ENCODE assay signal across 18 mouse cellular contexts in the genomic region with DNA sequence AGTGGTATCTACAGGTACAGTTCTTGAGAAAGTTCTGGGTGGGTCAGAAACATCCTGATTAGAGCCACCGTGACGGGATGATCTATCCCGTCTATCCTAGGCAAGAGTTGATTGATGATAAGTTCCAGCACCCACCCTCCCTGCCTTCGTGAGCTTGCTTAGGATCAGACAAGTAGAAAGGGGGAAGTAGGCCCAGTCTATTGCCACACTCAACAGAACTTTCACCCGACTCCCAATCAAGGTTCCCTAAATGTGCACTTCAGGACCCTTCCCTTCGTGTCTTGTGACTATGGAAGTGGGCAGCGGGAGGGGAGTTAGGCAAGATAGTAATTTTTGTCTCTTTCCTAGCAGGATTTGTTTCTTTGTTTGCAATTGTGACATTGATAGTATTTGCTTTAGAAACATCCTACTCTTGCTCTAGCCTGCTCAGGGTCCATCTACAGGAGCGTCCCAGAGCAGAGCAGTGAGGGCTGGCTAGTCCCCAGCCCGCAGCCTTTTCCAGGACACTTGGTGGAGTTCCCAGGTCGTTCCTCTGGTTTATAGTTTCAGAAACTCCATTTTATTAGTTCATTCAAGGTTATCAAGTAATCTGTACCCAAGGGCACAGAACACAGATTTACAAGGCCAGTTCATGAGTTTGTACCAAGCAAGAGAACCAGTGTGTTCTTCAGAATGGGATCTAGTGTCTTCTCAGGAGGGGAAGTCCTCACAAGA. TPM values are rescaled to one million over a fixed set of nuclear protein-coding genes. Genes with fewer than 3 reads are reported as not detected.
DNase-seq lines count a peak whose midpoint lies in the region; ATAC-seq lines count a peak whose summit lies in the region.
"Had no signal": no experiment of that assay in that cellular context is flagged by ENCODE, and none has a peak within 500 bp of the region (broad histone marks: within the 10 kb centered on the region; RNA-seq: fewer than 3 reads in every experiment).

No protein-coding gene starts in this region.

- H3K27me3 ChIP-seq in midbrain, embryonic 11.5 days (ENCODE audit: control insufficient read depth, insufficient read depth, low read length): no peaks in the 10 kb centered on the region
- H3K27me3 ChIP-seq in midbrain, embryonic 13.5 days: no peaks in the 10 kb centered on the region
- H3K27me3 ChIP-seq: embryonic facial prominence, embryonic 13.5 days; hindbrain, embryonic 15.5 days had no signal

- no peaks in the 10 kb centered on the region for H3K9me3 ChIP-seq in midbrain, embryonic 11.5 days (ENCODE audit: control insufficient read depth, low read length)
- no peaks in the 10 kb centered on the region for H3K9me3 ChIP-seq in midbrain, embryonic 13.5 days
- H3K9me3 ChIP-seq: embryonic facial prominence, embryonic 13.5 days; forebrain, embryonic 10.5 days; hindbrain, embryonic 15.5 days; midbrain, embryonic 10.5 days had no signal

- intact Hi-C loops in gastrocnemius, postnatal 36 days (cut with DNase I): no loop called here

- no peak overlapping the region for H3K27ac ChIP-seq in midbrain, embryonic 11.5 days (ENCODE audit: low read depth, low read length)
- no peak overlapping the region for H3K27ac ChIP-seq in midbrain, embryonic 13.5 days
- H3K27ac ChIP-seq: embryonic facial prominence, embryonic 13.5 days; forebrain, embryonic 10.5 days; heart, adult 2 months; hindbrain, embryonic 15.5 days; midbrain, embryonic 10.5 days had no signal

- no peaks in the 10 kb centered on the region for H3K36me3 ChIP-seq in midbrain, embryonic 11.5 days (ENCODE audit: control insufficient read depth, insufficient read depth, low read length)
- H3K36me3 ChIP-seq in midbrain, embryonic 13.5 days: no peaks in the 10 kb centered on the region
- H3K36me3 ChIP-seq: embryonic facial prominence, embryonic 13.5 days; forebrain, embryonic 10.5 days; hindbrain, embryonic 15.5 days; midbrain, embryonic 10.5 days had no signal

- peak; percentile 31 for DNase-seq in gastrocnemius, adult 18-20 months (ENCODE audit: low spot score)
- no peak for DNase-seq in gastrocnemius, postnatal 36 days
- peak; percentile 56 for DNase-seq in midbrain, embryonic 11.5 days (ENCODE audit: low spot score, missing footprints)
- no peak for DNase-seq in left cerebral cortex, adult 9 months (ENCODE audit: low spot score in 2 of 2)
- DNase-seq in cerebellum, postnatal 36 days: no peak
- no peak for DNase-seq in layer of hippocampus, adult 9-11 months
- DNase-seq: cerebellum, postnatal 25 days; kidney, adult 18-20 months; kidney, postnatal 4 days; layer of hippocampus, postnatal 36 days; lung, adult 2 months had no signal

- no peak for ATAC-seq in midbrain, embryonic 11.5 days (ENCODE audit: low FRiP score)
- no peak for ATAC-seq in midbrain, embryonic 13.5 days
- ATAC-seq in granulocyte monocyte progenitor cell, adult 5-6 weeks (replicated peaks; ENCODE audit: poor library complexity, severe bottlenecking): peak; percentile 95

- H3K4me2 ChIP-seq in midbrain, embryonic 11.5 days: no peak overlapping the region
- no peak overlapping the region for H3K4me2 ChIP-seq in midbrain, embryonic 13.5 days (replicated peaks)
- H3K4me2 ChIP-seq: embryonic facial prominence, embryonic 13.5 days; hindbrain, embryonic 15.5 days had no signal

- no peak overlapping the region for H3K9ac ChIP-seq in midbrain, embryonic 11.5 days (ENCODE audit: low read length)
- H3K9ac ChIP-seq in midbrain, embryonic 13.5 days (replicated peaks): no peak overlapping the region
- H3K9ac ChIP-seq: embryonic facial prominence, embryonic 13.5 days; hindbrain, embryonic 15.5 days had no signal

- 89% methylated on average over 10 of the region's 10 CpGs for WGBS in midbrain, embryonic 11.5 days
- 87% methylated on average over 10 of the region's 10 CpGs for WGBS in midbrain, embryonic 13.5 days

- H3K4me3 ChIP-seq in midbrain, embryonic 11.5 days (ENCODE audit: low read depth, low read length): no peak overlapping the region
- no peak overlapping the region for H3K4me3 ChIP-seq in midbrain, embryonic 13.5 days (replicated peaks)
- H3K4me3 ChIP-seq: embryonic facial prominence, embryonic 13.5 days; forebrain, embryonic 10.5 days; heart, adult 2 months; hindbrain, embryonic 15.5 days; midbrain, embryonic 10.5 days had no signal

- H3K4me1 ChIP-seq in midbrain, embryonic 11.5 days (ENCODE audit: control insufficient read depth, insufficient read depth, low read length): no peaks in the 10 kb centered on the region; the same call in 1 of the 2 replicates
- peaks cover 5% of the 10 kb centered on the region; the same call in 1 of the 2 replicates for H3K4me1 ChIP-seq in midbrain, embryonic 13.5 days (replicated peaks)
- H3K4me1 ChIP-seq: hindbrain, embryonic 15.5 days had no signal

RNA-seq across cellular contexts. Expression of a gene that starts 13.4 kb away (rescaled TPM):
- total RNA-seq in gastrocnemius, adult 18-20 months (2021): 10 to 100 TPM; 51.9 to 58.7 TPM
- 100 to 1,000 TPM; 157 to 180 TPM for total RNA-seq in gastrocnemius, postnatal 36 days (2021)
- 87.1 and 89.3 TPM in 2 replicates for polyA plus RNA-seq in midbrain, embryonic 11.5 days (2014; fragmentation: Nextera tagmentation; extraction: Ambion mirVana)
- polyA plus RNA-seq in midbrain, embryonic 13.5 days (2015; fragmentation: Nextera tagmentation; extraction: Ambion mirVana): 35.8 and 45.9 TPM in 2 replicates
- total RNA-seq in granulocyte monocyte progenitor cell, adult 5-6 weeks (2014; fragmentation: Nextera tagmentation): 65.6 and 67.9 TPM in 2 replicates
- 105 and 142 TPM in 2 replicates for total RNA-seq in granulocyte monocyte progenitor cell, adult 5-6 weeks (2017)

RNA-seq across cellular contexts. Expression of a gene that starts 48.4 kb away (rescaled TPM):
- total RNA-seq in gastrocnemius, adult 18-20 months (2021): 10 to 100 TPM; 44.9 to 46.5 TPM
- 10 to 100 TPM; 40.0 to 44.8 TPM for total RNA-seq in gastrocnemius, postnatal 36 days (2021)
- polyA plus RNA-seq in midbrain, embryonic 11.5 days (2014; fragmentation: Nextera tagmentation; extraction: Ambion mirVana): 6.1 and 6.6 TPM in 2 replicates
- 15.6 and 17.7 TPM in 2 replicates for polyA plus RNA-seq in midbrain, embryonic 13.5 days (2015; fragmentation: Nextera tagmentation; extraction: Ambion mirVana)
- total RNA-seq in granulocyte monocyte progenitor cell, adult 5-6 weeks (2014; fragmentation: Nextera tagmentation): 11.0 and 12.9 TPM in 2 replicates
- 8.8 and 14.8 TPM in 2 replicates for total RNA-seq in granulocyte monocyte progenitor cell, adult 5-6 weeks (2017)

Comparison
In these comparisons a context has a peak if more than half of its experiments do, and no peak if none do; other contexts are left out.
1. DNase-seq: peak in gastrocnemius, adult 18-20 months (single experiment) and midbrain, embryonic 11.5 days (single experiment); none in gastrocnemius, postnatal 36 days (0 of 2), left cerebral cortex, adult 9 months (0 of 2), cerebellum, postnatal 36 days (0 of 2) and layer of hippocampus, adult 9-11 months (single experiment).